Comparison of ENCODE assay signal across 17 mouse cellular contexts in genomic region chr8:121280414-121280813, GRCm38 (mm10).
DNase-seq lines count a peak whose midpoint lies in the region; ATAC-seq lines count a peak whose summit lies in the region.
"Had no signal": no experiment of that assay in that cellular context is flagged by ENCODE, and none has a peak within 500 bp of the region (broad histone marks: within the 10 kb centered on the region; RNA-seq: fewer than 3 reads in every experiment).

No protein-coding gene starts in this region.

- H3K9me3 ChIP-seq in midbrain, embryonic 10.5 days (replicated peaks) = no peaks in the 10 kb centered on the region
- H3K9me3 ChIP-seq in midbrain, embryonic 15.5 days = no peaks in the 10 kb centered on the region
- H3K9me3 ChIP-seq: intestine, embryonic 15.5 days had no signal

- H3K9ac ChIP-seq in midbrain, embryonic 15.5 days = no peak overlapping the region
- H3K9ac ChIP-seq: intestine, embryonic 15.5 days had no signal

- no peak for ATAC-seq in midbrain, embryonic 15.5 days (replicated peaks)
- no peak for ATAC-seq in activated CD4-positive, CD25-positive, alpha-beta regulatory T cell, adult 4 months
- ATAC-seq: intestine, embryonic 15.5 days had no signal

- no peak overlapping the region for H3K4me2 ChIP-seq in midbrain, embryonic 15.5 days
- H3K4me2 ChIP-seq: intestine, embryonic 15.5 days had no signal

- no peak overlapping the region for H3K4me3 ChIP-seq in midbrain, embryonic 10.5 days
- no peak overlapping the region for H3K4me3 ChIP-seq in midbrain, embryonic 15.5 days
- H3K4me3 ChIP-seq: erythroblast, embryonic 14.5 days; intestine, embryonic 15.5 days had no signal

- peaks cover 9% of the 10 kb centered on the region; the same call in 1 of the 2 replicates for H3K27me3 ChIP-seq in midbrain, embryonic 10.5 days (ENCODE audit: low read depth, poor library complexity, severe bottlenecking)
- H3K27me3 ChIP-seq in midbrain, embryonic 15.5 days (replicated peaks) = no peaks in the 10 kb centered on the region
- H3K27me3 ChIP-seq: intestine, embryonic 15.5 days had no signal

- WGBS in midbrain, embryonic 10.5 days = 58% methylated on average over 9 of the region's 9 CpGs
- 57% methylated on average over 9 of the region's 9 CpGs for WGBS in midbrain, embryonic 15.5 days

- no peaks in the 10 kb centered on the region for H3K36me3 ChIP-seq in midbrain, embryonic 10.5 days
- no peaks in the 10 kb centered on the region for H3K36me3 ChIP-seq in midbrain, embryonic 15.5 days (replicated peaks)
- H3K36me3 ChIP-seq: intestine, embryonic 15.5 days had no signal

- DNase-seq in heart, adult 11 months = peak; percentile 82
- no peak for DNase-seq in heart, postnatal 4 days
- DNase-seq in midbrain, embryonic 10.5 days (ENCODE audit: low spot score) = peak; percentile 42
- DNase-seq in kidney, postnatal 14 days = peak; percentile 51
- no peak for DNase-seq in frontal cortex, postnatal 10 days (ENCODE audit: low spot score in 2 of 2)
- DNase-seq in cerebellum, adult 11-12 months = no peak
- DNase-seq: adrenal gland, postnatal 25 days; cerebellum, postnatal 36 days; liver; lung, adult 2 months; right cerebral cortex, adult 18-20 months; spleen, adult 18-20 months; thymus, postnatal 4 days had no signal

- peak overlapping the region; percentile 61 for H3K27ac ChIP-seq in midbrain, embryonic 10.5 days (replicated peaks)
- no peak overlapping the region for H3K27ac ChIP-seq in midbrain, embryonic 15.5 days
- H3K27ac ChIP-seq: intestine, embryonic 15.5 days had no signal

- peaks cover 27% of the 10 kb centered on the region for H3K4me1 ChIP-seq in midbrain, embryonic 10.5 days
- no peaks in the 10 kb centered on the region for H3K4me1 ChIP-seq in midbrain, embryonic 15.5 days

Comparison
In these comparisons a context has a peak if more than half of its experiments do, and no peak if none do; other contexts are left out.
1. DNase-seq: peak in heart, adult 11 months (single experiment), midbrain, embryonic 10.5 days (single experiment) and kidney, postnatal 14 days (single experiment); none in heart, postnatal 4 days (single experiment), frontal cortex, postnatal 10 days (0 of 2) and cerebellum, adult 11-12 months (single experiment).